Mouse (Mus musculus) stomach, embryonic 15.5 days (tissue): ENCODE measurements around the gene Slc4a7. TPM values are rescaled to one million over a fixed set of nuclear protein-coding genes. Genes with fewer than 3 reads are reported as not detected.

Source experiments
- ATAC-seq: fragments of 200-750 bp; cut with Nextera tagmentation; 2 replicates; pipeline ENCODE4 v1.8.0; 2017; ENCODE audit warnings: low read depth, moderate number of reproducible peaks, moderate TSS enrichment; ENCODE audit not compliant: insufficient read depth, low FRiP score
- H3K27ac ChIP-seq: fragments of 300-500 bp; sonication (generic); 2 replicates; pipeline ENCODE4 v1.5.1; 2015; ENCODE audit warnings: mild to moderate bottlenecking, inconsistent platforms
- H3K27me3 ChIP-seq: fragments of 300-500 bp; sonication (generic); replicated peaks from 2 replicates; pipeline ENCODE4 v1.6.1; 2015; ENCODE audit warnings: inconsistent platforms
- H3K36me3 ChIP-seq: fragments of 300-500 bp; sonication (generic); 2 replicates; pipeline ENCODE4 v1.6.1; 2015; ENCODE audit warnings: inconsistent platforms
- H3K4me1 ChIP-seq: fragments of 300-500 bp; sonication (generic); 2 replicates; pipeline ENCODE4 v1.6.1; 2015; ENCODE audit warnings: inconsistent platforms
- H3K4me2 ChIP-seq: fragments of 300-500 bp; sonication (generic); 2 replicates; pipeline ENCODE4 v1.6.1; 2015; ENCODE audit warnings: mild to moderate bottlenecking, inconsistent platforms
- H3K4me3 ChIP-seq: fragments of 300-500 bp; sonication (generic); replicated peaks from 2 replicates; pipeline ENCODE4 v1.5.1; 2015; ENCODE audit warnings: inconsistent platforms
- H3K9ac ChIP-seq: fragments of 300-500 bp; sonication (generic); 2 replicates; pipeline ENCODE4 v1.6.1; 2015; ENCODE audit warnings: inconsistent platforms
- H3K9me3 ChIP-seq: fragments of 300-500 bp; sonication (generic); 2 replicates; pipeline ENCODE4 v1.6.1; 2016; ENCODE audit warnings: inconsistent platforms
- WGBS: fragments of 180-500 bp; shearing (Covaris S2); methylation state at CpG from one replicate; pipeline ENCODE4 v1.1.7; 2015; 5-methylcytosine and 5-hydroxymethylcytosine counted together
- polyA plus RNA-seq: library from polyadenylated mRNA; unstranded; fragments of >200 nt; fragmentation: Nextera tagmentation; extraction: Ambion mirVana; gene quantifications from 2 replicates; pipeline ENCODE4 v1.2.1, GENCODE M21; 2015

Gene Slc4a7
- polyA plus RNA-seq, 1 experiment from 2014 or later: 15.6 TPM

- WGBS: 79% methylated on average over 1 of the region's 1 CpGs
- no peaks in the 10 kb centered on the region for H3K27me3 ChIP-seq
Measured at GRCm38 (mm10) chr14:14707061-14707460, 5.0 kb downstream of the Slc4a7 start.

DNA sequence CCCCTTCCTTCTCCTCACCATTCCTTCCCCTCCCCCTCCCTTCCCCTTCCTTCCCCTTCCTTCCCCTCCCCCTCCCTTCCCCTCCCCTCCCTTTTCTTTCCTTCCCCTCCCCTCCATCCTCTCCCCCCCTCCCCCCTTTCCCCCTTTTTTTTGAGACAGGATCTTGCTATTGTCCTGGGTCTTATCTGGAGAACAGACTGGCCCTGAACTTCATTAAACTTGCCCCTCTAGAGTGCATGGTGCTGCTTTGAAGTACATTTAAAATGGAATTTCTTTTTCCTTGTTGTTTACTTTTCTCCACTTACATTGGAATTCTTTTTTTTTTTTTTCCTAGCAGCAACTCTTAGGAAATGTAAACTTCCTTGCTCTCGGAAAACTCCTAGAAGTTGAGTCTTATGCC lies 6.9 kb downstream of the Slc4a7 start:
- H3K9ac ChIP-seq: no peak overlapping the region
- H3K9me3 ChIP-seq: no peaks in the 10 kb centered on the region
- WGBS: 54% methylated on average over 1 of the region's 1 CpGs
- no peak overlapping the region for H3K27ac ChIP-seq
- no peaks in the 10 kb centered on the region for H3K27me3 ChIP-seq
- no peaks in the 10 kb centered on the region for H3K36me3 ChIP-seq
- H3K4me3 ChIP-seq: no peak overlapping the region
- H3K4me1 ChIP-seq: peaks cover 7% of the 10 kb centered on the region; the same call in 1 of the 2 replicates
- no peak for ATAC-seq
- no peak overlapping the region for H3K4me2 ChIP-seq

More at GRCm38 (mm10) chr14:14707061-14707460, 5.0 kb downstream of the Slc4a7 start:
- H3K36me3 ChIP-seq: no peaks in the 10 kb centered on the region
- H3K9ac ChIP-seq: no peak overlapping the region
- peaks cover 11% of the 10 kb centered on the region; the same call in 1 of the 2 replicates for H3K4me1 ChIP-seq
- no peaks in the 10 kb centered on the region for H3K9me3 ChIP-seq
- no peak overlapping the region for H3K4me2 ChIP-seq
- no peak for ATAC-seq
- no peak overlapping the region for H3K27ac ChIP-seq
- no peak overlapping the region for H3K4me3 ChIP-seq

DNA sequence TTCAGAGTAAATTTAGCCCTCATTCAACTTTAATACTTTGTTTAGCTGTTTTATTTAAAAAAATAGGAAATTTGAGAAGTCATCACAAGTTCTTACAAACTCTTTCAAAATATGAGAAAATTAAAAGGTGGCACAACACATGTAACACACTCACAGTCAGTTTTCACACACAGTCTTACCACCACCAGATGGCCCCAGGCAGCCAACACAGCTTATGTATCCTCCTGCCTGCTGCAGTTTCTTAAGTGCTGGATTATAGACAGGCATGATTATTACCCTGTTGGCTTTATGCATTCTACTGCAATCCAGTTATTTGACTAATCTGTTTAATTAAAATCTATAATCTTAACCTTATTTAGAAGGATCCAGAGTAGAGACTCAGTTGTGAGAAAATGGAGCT lies 12.1 kb downstream of the Slc4a7 start:
- Histone ChIP-seq H3K9me3 (no peaks in the 10 kb centered on the region), H3K36me3 (no peaks in the 10 kb centered on the region), H3K4me3 (no peak overlapping the region), H3K4me2 (no peak overlapping the region), H3K9ac (no peak overlapping the region), H3K4me1 (no peaks in the 10 kb centered on the region), H3K27ac (no peak overlapping the region), H3K27me3 (no peaks in the 10 kb centered on the region)
- ATAC-seq: no peak

DNA sequence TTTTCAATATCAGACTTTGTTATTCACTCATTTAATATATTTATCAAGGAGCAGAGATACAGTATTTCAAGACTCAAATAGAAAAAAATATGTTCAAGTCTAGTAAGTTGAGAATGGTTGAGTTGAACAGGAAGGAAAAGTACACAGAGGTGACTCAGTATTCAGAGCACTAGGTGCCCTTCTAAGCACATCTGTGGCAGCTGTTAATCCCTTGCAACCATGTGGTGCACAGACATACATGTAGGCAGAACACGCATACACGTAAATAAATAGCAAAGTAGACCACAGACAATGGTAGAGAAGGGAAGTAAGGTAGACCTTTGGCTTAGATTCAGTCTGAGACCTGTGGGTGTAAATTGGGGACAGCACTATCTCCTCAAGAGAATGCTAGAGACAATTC lies 13.7 kb downstream of the Slc4a7 start:
- Histone ChIP-seq H3K27ac (no peak overlapping the region), H3K9me3 (no peaks in the 10 kb centered on the region), H3K27me3 (no peaks in the 10 kb centered on the region), H3K4me1 (no peaks in the 10 kb centered on the region), H3K4me2 (no peak overlapping the region), H3K4me3 (no peak overlapping the region), H3K36me3 (no peaks in the 10 kb centered on the region), H3K9ac (no peak overlapping the region)
- ATAC-seq: no peak
- WGBS: 98% methylated on average over 2 of the region's 2 CpGs

DNA sequence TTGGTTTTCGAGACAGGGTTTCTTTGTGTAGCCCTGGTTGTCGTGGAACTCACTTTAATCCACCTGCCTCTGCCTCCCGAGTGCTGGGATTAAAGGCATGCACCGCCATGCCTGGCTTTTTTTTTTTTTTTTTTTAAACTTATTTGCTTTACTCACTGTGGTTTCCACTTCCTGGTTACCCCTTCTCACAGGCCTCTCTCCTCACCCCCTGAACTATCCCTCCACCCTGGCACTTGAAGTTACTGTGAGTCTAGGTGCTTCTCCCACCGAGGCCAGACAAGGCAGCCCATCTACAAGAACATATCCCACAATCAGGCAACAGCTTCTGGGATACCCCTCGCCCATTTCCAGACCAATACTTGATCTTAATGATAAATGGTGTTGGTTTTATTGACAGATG lies 14.8 kb downstream of the Slc4a7 start:
- Histone ChIP-seq H3K4me3 (no peak overlapping the region), H3K27me3 (no peaks in the 10 kb centered on the region), H3K4me1 (no peaks in the 10 kb centered on the region), H3K36me3 (no peaks in the 10 kb centered on the region), H3K9ac (no peak overlapping the region), H3K4me2 (no peak overlapping the region), H3K9me3 (no peaks in the 10 kb centered on the region), H3K27ac (no peak overlapping the region)
- 79% methylated on average over 6 of the region's 6 CpGs for WGBS
- no peak for ATAC-seq

DNA sequence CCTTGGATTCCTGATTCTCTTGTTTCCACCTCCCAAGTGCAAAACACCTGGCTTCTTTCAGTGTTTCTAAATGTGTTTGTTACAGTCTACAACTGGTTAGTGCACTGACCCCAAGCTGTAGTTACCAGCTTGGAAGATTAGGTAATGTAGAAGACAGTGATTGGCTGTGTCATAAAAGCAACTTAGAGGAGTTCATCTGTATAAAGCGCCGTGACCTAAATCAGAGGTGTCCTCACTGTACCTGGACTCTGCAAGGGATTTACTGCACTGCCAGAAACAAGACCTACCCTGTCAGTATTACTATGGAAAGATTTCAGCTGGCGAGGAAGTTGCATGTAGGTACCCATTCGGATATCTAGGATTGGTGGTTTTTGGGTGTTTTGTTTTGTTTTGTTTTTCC lies 16.5 kb downstream of the Slc4a7 start:
- H3K9ac ChIP-seq: no peak overlapping the region
- H3K36me3 ChIP-seq: no peaks in the 10 kb centered on the region
- H3K4me2 ChIP-seq: no peak overlapping the region
- WGBS: 86% methylated on average over 4 of the region's 4 CpGs
- H3K27ac ChIP-seq: no peak overlapping the region
- H3K4me1 ChIP-seq: no peaks in the 10 kb centered on the region
- ATAC-seq: no peak
- no peaks in the 10 kb centered on the region for H3K9me3 ChIP-seq
- no peaks in the 10 kb centered on the region for H3K27me3 ChIP-seq
- no peak overlapping the region for H3K4me3 ChIP-seq

DNA sequence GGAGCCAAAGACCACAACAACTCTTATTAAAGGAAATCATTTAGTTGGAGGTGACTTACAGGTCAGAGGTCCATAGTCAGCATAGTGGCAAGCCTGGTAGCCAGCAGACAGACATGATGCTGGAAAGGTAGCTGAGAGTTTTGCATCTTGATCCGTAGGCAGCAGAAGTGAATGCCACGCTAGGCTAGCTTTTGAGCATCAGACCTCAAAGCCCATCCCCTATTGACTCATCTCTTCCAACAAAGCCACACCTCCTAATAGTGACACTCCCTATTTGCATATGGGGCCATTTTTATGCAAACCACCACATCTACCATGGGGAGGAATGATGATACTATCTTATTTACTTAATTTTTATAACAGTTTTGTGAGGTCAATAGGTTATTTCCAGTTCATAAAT lies 79.1 kb downstream of the Slc4a7 start:
- Histone ChIP-seq H3K4me2 (no peak overlapping the region), H3K9ac (no peak overlapping the region), H3K27me3 (no peaks in the 10 kb centered on the region), H3K4me3 (no peak overlapping the region), H3K4me1 (no peaks in the 10 kb centered on the region), H3K9me3 (no peaks in the 10 kb centered on the region), H3K36me3 (peaks cover 9% of the 10 kb centered on the region), H3K27ac (no peak overlapping the region)
- WGBS: 91% methylated on average over 2 of the region's 2 CpGs
- no peak for ATAC-seq

GRCm38 (mm10) chr14:14784223-14784622 lies 82.1 kb downstream of the Slc4a7 start:
- peaks cover 16% of the 10 kb centered on the region for H3K36me3 ChIP-seq

GRCm38 (mm10) chr14:14786979-14787378 lies 84.9 kb downstream of the Slc4a7 start:
- Histone ChIP-seq H3K9me3 (no peaks in the 10 kb centered on the region), H3K27me3 (no peaks in the 10 kb centered on the region), H3K4me2 (no peak overlapping the region), H3K4me3 (no peak overlapping the region), H3K36me3 (peaks cover 15% of the 10 kb centered on the region), H3K9ac (no peak overlapping the region), H3K27ac (no peak overlapping the region), H3K4me1 (no peaks in the 10 kb centered on the region)
- 93% methylated on average over 1 of the region's 1 CpGs for WGBS
- ATAC-seq: no peak

More at GRCm38 (mm10) chr14:14784223-14784622, 82.1 kb downstream of the Slc4a7 start:
- Histone ChIP-seq H3K4me2 (no peak overlapping the region), H3K4me3 (no peak overlapping the region), H3K9ac (no peak overlapping the region), H3K9me3 (no peaks in the 10 kb centered on the region), H3K4me1 (no peaks in the 10 kb centered on the region), H3K27ac (no peak overlapping the region), H3K27me3 (no peaks in the 10 kb centered on the region)
- 86% methylated on average over 1 of the region's 1 CpGs for WGBS
- no peak for ATAC-seq

DNA sequence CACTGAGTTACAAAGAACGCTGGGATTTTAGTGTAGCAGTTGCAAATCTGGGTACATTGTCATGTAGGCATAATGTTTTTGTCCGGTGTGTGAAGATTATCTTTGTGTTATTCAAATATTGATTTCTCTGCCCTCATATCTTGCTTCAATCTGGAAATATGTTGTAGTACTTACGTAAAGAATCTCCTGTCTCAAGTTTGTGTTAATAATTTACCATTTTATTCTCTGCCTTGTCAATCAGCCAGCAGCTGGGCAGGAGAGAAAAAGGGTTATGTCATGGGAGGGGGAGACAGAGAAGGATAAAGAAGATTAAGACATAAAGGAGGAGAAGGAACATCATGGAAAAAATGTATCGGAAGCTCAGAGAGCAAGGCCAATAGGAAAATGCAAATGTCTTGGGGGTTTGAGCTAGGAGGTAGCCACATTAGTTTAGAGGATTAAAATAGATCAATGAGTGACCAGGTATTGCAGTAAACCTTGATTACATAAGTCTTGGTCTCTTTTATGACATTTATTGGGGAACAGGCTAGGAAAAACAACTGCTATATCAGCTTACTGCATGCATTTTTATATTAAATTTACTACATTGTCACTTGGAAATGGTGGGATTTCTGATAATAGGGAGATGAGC lies 87.9 kb downstream of the Slc4a7 start:
- H3K27ac ChIP-seq: no peak overlapping the region
- H3K36me3 ChIP-seq: peaks cover 15% of the 10 kb centered on the region
- ATAC-seq: no peak
- 70% methylated on average over 4 of the region's 4 CpGs for WGBS
- no peak overlapping the region for H3K9ac ChIP-seq
- H3K4me3 ChIP-seq: no peak overlapping the region
- no peaks in the 10 kb centered on the region for H3K27me3 ChIP-seq
- H3K4me1 ChIP-seq: no peaks in the 10 kb centered on the region
- H3K4me2 ChIP-seq: no peak overlapping the region
- no peaks in the 10 kb centered on the region for H3K9me3 ChIP-seq

DNA sequence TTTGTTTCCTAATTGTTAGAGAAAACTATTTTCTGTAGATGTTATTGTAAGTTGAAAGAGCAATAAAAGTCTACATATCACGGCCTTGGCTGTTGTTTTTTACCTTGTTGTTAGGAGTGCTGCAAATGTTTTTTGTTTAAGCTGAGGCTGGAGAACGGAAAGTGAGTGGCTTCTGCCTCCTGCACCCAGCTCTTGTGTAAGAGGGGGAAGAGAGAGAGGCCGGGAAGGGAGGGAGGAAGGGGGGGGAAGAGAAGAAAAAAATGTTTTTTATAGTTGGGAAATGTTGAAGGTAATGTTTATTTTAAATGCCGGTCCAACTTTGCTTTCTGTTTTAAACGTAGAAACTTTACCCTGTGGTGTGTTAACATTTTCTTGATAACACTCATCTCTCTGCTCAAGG lies 97.8 kb downstream of the Slc4a7 start:
- Histone ChIP-seq H3K9ac (no peak overlapping the region), H3K27me3 (no peaks in the 10 kb centered on the region), H3K4me2 (no peak overlapping the region), H3K27ac (no peak overlapping the region), H3K9me3 (no peaks in the 10 kb centered on the region), H3K4me1 (no peaks in the 10 kb centered on the region), H3K4me3 (no peak overlapping the region), H3K36me3 (no peaks in the 10 kb centered on the region)
- 59% methylated on average over 5 of the region's 5 CpGs for WGBS
- ATAC-seq: no peak

GRCm38 (mm10) chr14:14800332-14800731 lies 98.3 kb downstream of the Slc4a7 start:
- 85% methylated on average over 4 of the region's 4 CpGs for WGBS
- no peaks in the 10 kb centered on the region for H3K27me3 ChIP-seq
- no peak for ATAC-seq

GRCm38 (mm10) chr14:14800810-14801209 lies 98.7 kb downstream of the Slc4a7 start:
- 89% methylated on average over 3 of the region's 3 CpGs for WGBS
- Histone ChIP-seq H3K4me1 (no peaks in the 10 kb centered on the region), H3K9me3 (no peaks in the 10 kb centered on the region), H3K4me3 (no peak overlapping the region), H3K36me3 (no peaks in the 10 kb centered on the region), H3K4me2 (no peak overlapping the region), H3K9ac (no peak overlapping the region), H3K27me3 (no peaks in the 10 kb centered on the region), H3K27ac (no peak overlapping the region)
- no peak for ATAC-seq

More at GRCm38 (mm10) chr14:14800332-14800731, 98.3 kb downstream of the Slc4a7 start:
- no peak overlapping the region for H3K27ac ChIP-seq
- no peaks in the 10 kb centered on the region for H3K9me3 ChIP-seq
- no peaks in the 10 kb centered on the region for H3K4me1 ChIP-seq
- no peak overlapping the region for H3K9ac ChIP-seq
- H3K36me3 ChIP-seq: no peaks in the 10 kb centered on the region
- H3K4me3 ChIP-seq: no peak overlapping the region
- H3K4me2 ChIP-seq: no peak overlapping the region
